Mouse (Mus musculus) spleen, postnatal 14 days (tissue): ENCODE measurements around the gene Med20.
"Not testable (repeated sequence)": the region's sequence is repeated elsewhere in the genome, so short reads cannot be mapped to it uniquely, and the experiment has no call there.

Experiments used
- DNase-seq, 2 experiments: peaks; one replicate each; pipeline ENCODE4 v3.0.0; 2021 to 2022; ENCODE audit warnings: low spot score in 2 of 2

Gene Med20

GRCm38 (mm10) chr17:47628851-47629676 is 17.7 kb downstream of the Med20 start:
- peak; percentile 92 to 95 for DNase-seq

- DNase-seq: peak in 1 of 2 experiments; percentile 49
Measured at GRCm38 (mm10) chr17:47629717-47630677, 18.6 kb downstream of the Med20 start.

- no peak for DNase-seq
Measured at GRCm38 (mm10) chr17:47630678-47631065, 19.3 kb downstream of the Med20 start, which contains the start of gene Usp49. TSS of gene Usp49 (plus strand) at chr17:47630690.

- no peak for DNase-seq
Measured at GRCm38 (mm10) chr17:47632181-47632840, 20.9 kb downstream of the Med20 start.

- no peak for DNase-seq
Measured at GRCm38 (mm10) chr17:47633999-47634770, 22.8 kb downstream of the Med20 start.

- no peak for DNase-seq
Measured at GRCm38 (mm10) chr17:47642992-47643391, 31.6 kb downstream of the Med20 start.

GRCm38 (mm10) chr17:47646683-47647082 is 35.3 kb downstream of the Med20 start:
- DNase-seq: peak; percentile 33 to 57

- no peak for DNase-seq
Measured at GRCm38 (mm10) chr17:47648966-47649365, 37.6 kb downstream of the Med20 start.

- no peak for DNase-seq
Measured at GRCm38 (mm10) chr17:47651953-47652352, 40.6 kb downstream of the Med20 start.

GRCm38 (mm10) chr17:47654346-47654745 is 43.0 kb downstream of the Med20 start:
- DNase-seq: not testable (repeated sequence)

- no peak for DNase-seq
Measured at GRCm38 (mm10) chr17:47655697-47656096, 44.3 kb downstream of the Med20 start.

GRCm38 (mm10) chr17:47657901-47658300 is 46.5 kb downstream of the Med20 start:
- no peak for DNase-seq

- DNase-seq: no peak
Measured at GRCm38 (mm10) chr17:47658741-47659243, 47.4 kb downstream of the Med20 start.

GRCm38 (mm10) chr17:47663009-47663713 is 51.8 kb downstream of the Med20 start:
- DNase-seq: no peak

- DNase-seq: no peak
Measured at GRCm38 (mm10) chr17:47664474-47664873, 53.1 kb downstream of the Med20 start.

GRCm38 (mm10) chr17:47669166-47669565 is 57.8 kb downstream of the Med20 start:
- DNase-seq: no peak

GRCm38 (mm10) chr17:47671988-47672310 is 60.6 kb downstream of the Med20 start:
- DNase-seq: no peak

GRCm38 (mm10) chr17:47672311-47673111 is 61.1 kb downstream of the Med20 start:
- no peak for DNase-seq
